Mouse (Mus musculus) hematopoietic stem cell, adult 5-6 weeks (primary cell): ENCODE results near the gene Gm9958. TPM values are rescaled to one million over a fixed set of nuclear protein-coding genes. Genes with fewer than 3 reads are reported as not detected.
A peak's percentile ranks its signal among the peaks of the same experiment; 100 is the strongest.

Experiments used
- ATAC-seq, 2 experiments: fragments of 125-278 bp in 1 of 2; replicated peaks in 1 of 2; 2 replicates each; pipeline ENCODE4 v1.8.0; 2016 to 2017; ENCODE audit warnings: inconsistent platforms in 2 of 2, mild to moderate bottlenecking in 2 of 2, moderate number of reproducible peaks in 2 of 2, low read depth in 1 of 2, moderate TSS enrichment in 1 of 2; ENCODE audit not compliant: low FRiP score in 2 of 2, poor library complexity in 2 of 2, severe bottlenecking in 2 of 2, insufficient read depth in 1 of 2, low TSS enrichment in 1 of 2
- total RNA-seq: library from RNA; stranded (forward); fragments of 172-1452, 232-1000 nt; gene quantifications from 2 replicates; pipeline ENCODE4 v1.2.3, GENCODE M21; 2017

Gene Gm9958
- total RNA-seq, 1 experiment from 2014 or later, result 6.0 TPM

- peak; percentile 59 to 77; a peak in 3 of 4 replicates for ATAC-seq
These were observed 16.1 kb downstream of the Gm9958 start for GRCm38 (mm10) chr5:90383080-90383479.

DNA sequence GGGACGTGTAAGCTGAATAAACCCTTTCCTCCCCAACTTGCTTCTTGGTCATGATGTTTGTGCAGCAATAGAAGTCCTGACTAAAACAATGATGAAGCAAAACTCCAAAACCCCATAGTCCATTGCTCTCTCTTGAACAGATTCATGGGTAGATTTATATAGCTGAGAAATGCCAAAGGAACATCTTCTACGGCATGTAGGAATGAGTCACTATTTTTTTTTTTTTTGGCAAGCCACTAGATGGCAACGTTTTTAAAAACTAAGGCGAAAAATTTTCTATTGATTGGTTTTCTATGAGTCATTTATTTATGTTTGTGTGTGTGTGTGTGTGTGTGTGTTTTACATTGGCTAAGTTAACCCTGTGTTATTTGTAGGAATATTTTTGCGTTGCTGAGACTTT, 26.8 kb downstream of the Gm9958 start:
- no peak for ATAC-seq

DNA sequence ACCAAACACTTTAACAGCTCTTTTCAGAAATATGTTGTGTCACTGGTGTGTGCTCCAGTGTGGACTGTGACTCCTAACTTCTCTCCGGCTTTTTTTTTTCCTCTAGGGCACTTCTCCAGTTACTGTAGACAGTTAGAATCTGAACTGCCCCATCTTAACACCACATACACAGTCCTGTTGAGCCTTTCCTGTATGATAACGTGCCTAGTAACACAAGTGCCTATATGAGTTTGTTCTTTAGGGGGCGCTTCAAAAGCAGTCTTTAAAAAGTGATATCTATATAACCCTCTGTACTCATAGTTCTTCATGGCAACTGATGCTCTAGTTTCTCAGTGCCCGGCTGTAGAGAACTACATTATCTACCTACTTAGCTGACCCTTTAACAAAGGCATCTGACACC, 27.3 kb downstream of the Gm9958 start:
- ATAC-seq, result no peak

- no peak for ATAC-seq
These were observed 29.8 kb downstream of the Gm9958 start for GRCm38 (mm10) chr5:90396817-90397216.

- ATAC-seq, result no peak
These were observed 38.2 kb downstream of the Gm9958 start for GRCm38 (mm10) chr5:90405210-90405609.

DNA sequence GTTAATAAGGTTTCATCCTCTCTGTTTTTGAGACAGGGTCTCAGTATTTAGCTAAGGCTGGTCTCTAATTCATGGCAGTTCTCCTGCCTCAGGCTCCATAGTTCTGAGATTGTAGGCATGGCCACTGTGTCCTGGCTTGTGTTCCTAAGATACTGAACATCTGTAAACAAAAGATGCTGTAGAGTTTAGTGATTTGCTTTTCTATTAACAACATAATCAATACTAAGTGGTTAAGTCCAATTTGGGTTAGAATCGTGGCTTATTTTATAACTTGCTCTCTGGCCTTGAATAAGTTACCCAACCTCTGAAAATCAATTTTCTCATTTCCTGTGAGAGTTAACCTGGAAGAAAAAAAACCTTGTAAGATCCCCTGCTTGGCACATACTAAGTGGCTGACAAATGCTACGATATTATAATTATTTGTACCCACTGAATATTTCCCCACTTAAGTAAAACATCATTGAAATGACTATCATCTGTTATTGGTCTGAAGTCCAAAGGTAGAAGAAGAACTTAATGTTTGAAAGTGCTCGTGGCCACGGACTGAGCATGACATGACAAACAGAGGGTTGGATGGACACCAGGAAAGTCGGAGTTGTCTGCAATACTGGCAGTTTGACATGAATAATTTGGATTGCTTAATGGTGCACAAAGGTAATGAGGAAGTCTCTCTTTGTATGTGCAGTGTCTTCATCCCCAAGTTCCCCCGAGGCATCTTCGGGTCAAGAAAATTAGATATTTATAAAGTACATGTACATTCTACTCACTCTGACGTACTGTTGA, 47.3 kb downstream of the Gm9958 start:
- ATAC-seq, result peak in 1 of 2 experiments; percentile 32; a peak in 2 of 4 replicates

GRCm38 (mm10) chr5:90414925-90415295, 47.9 kb downstream of the Gm9958 start:
- ATAC-seq, result peak; percentile 58 to 76

Other genes starting within 250 kb of the Gm9958 start
- gene Cox18, start 143.2 kb upstream of the Gm9958 start, total RNA-seq, result 17.4 and 21.8 TPM in 2 replicates
- 136 TPM in 2 replicates for gene Ankrd17, start 627 bp upstream of the Gm9958 start, total RNA-seq
- gene Alb, start 93.7 kb downstream of the Gm9958 start, total RNA-seq, result not detected in 2 replicates
- 1.8 and 5.0 TPM in 2 replicates for gene Afp, start 123.5 kb downstream of the Gm9958 start, total RNA-seq
- gene Afm, start 151.7 kb downstream of the Gm9958 start, total RNA-seq, result 0.15 and 0.25 TPM in 2 replicates
- not detected in 2 replicates for gene 5830473C10Rik, start 193.9 kb downstream of the Gm9958 start, total RNA-seq